22 mouse cellular contexts compared by ENCODE assay signal in genomic region chr9:86922430-86922829, GRCm38 (mm10). TPM values are rescaled to one million over a fixed set of nuclear protein-coding genes. Genes with fewer than 3 reads are reported as not detected.
"Had no signal": no experiment of that assay in that cellular context is flagged by ENCODE, and none has a peak within 500 bp of the region (broad histone marks: within the 10 kb centered on the region; RNA-seq: fewer than 3 reads in every experiment).

No protein-coding gene starts in this region.

- H3K9ac ChIP-seq: limb, embryonic 12.5 days; limb, embryonic 15.5 days; liver, embryonic 14.5 days; liver, postnatal 0 days; lung, embryonic 14.5 days; midbrain, embryonic 12.5 days; midbrain, embryonic 15.5 days; stomach, embryonic 15.5 days had no signal

- H3K27me3 ChIP-seq: limb, embryonic 12.5 days; limb, embryonic 15.5 days; midbrain, embryonic 12.5 days; midbrain, embryonic 15.5 days; stomach, embryonic 15.5 days had no signal

- ATAC-seq: intestine, postnatal 0 days; liver, postnatal 0 days; lung, postnatal 0 days; midbrain, embryonic 15.5 days had no signal

- H3K27ac ChIP-seq: kidney, postnatal 0 days; layer of hippocampus, adult 2 months; limb, embryonic 12.5 days; limb, embryonic 15.5 days; liver, embryonic 14.5 days; macrophage; midbrain, embryonic 12.5 days; midbrain, embryonic 15.5 days; stomach, embryonic 15.5 days had no signal

- H3K4me3 ChIP-seq: layer of hippocampus, adult 2 months; limb, embryonic 12.5 days; limb, embryonic 15.5 days; midbrain, embryonic 12.5 days; midbrain, embryonic 15.5 days; stomach, embryonic 15.5 days had no signal

- H3K36me3 ChIP-seq: limb, embryonic 12.5 days; limb, embryonic 15.5 days; midbrain, embryonic 12.5 days; midbrain, embryonic 15.5 days; stomach, embryonic 15.5 days had no signal

- DNase-seq: kidney, adult 2 months; kidney, postnatal 25 days; layer of hippocampus, postnatal 36 days; liver, postnatal 0 days; lung, embryonic 14.5 days; retina, postnatal 1 day; right cerebral cortex, postnatal 25 days; spleen, adult 18-20 months; thymus, postnatal 25 days had no signal

- H3K4me2 ChIP-seq: limb, embryonic 12.5 days; limb, embryonic 15.5 days; liver, embryonic 11.5 days; lung, embryonic 14.5 days; midbrain, embryonic 12.5 days; midbrain, embryonic 15.5 days; stomach, embryonic 15.5 days had no signal

- H3K4me1 ChIP-seq: limb, embryonic 15.5 days; midbrain, embryonic 12.5 days; midbrain, embryonic 15.5 days; stomach, embryonic 15.5 days had no signal

- H3K9me3 ChIP-seq: limb, embryonic 12.5 days; limb, embryonic 15.5 days; midbrain, embryonic 12.5 days; midbrain, embryonic 15.5 days; stomach, embryonic 15.5 days had no signal

RNA-seq across cellular contexts. Expression of gene Snap91, which starts 42.0 kb away (rescaled TPM):
- total RNA-seq: megakaryocyte, adult 5-6 weeks had no signal
- polyA plus RNA-seq: liver, postnatal 0 days; macrophage had no signal
